Mouse (Mus musculus): ENCODE measurements around the gene Tns2.

The Tns2 gene

DNA sequence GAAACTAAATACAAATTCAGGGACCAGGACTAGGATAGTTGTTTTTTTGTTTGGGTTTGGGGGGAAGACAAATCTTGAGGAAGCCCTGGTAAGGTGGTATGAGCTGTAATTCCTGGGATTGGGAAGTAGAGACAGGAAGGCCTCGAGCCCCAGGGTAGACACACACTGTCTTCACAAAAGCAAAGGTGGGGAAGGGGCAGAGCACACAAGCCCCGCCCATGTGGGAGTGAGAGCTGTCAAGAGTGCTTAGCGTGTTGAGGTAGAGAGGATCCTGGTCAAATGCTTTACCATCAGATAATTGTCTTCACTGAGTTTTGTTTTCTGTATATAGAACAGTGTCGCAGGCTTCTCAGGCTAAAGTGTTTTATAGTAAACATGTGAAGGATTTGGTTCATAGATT lies 17.2 kb upstream of the Tns2 start:
- in situ Hi-C loops (cut with MboI; ENCODE audit: low pct_unique_long_range_greater_than_20kb in 1 of 2, low sequenced_read_pairs in 2 of 2, unreplicated experiment in 1 of 2) = loop anchor here (10.0 to 25.0 kb wide), 3 partner anchors 232 to 422 kb away; partner anchors contain the start of gene Gm10337 (in 1 of the 2)

- in situ Hi-C loops (cut with MboI; ENCODE audit: low pct_unique_long_range_greater_than_20kb in 1 of 2, low sequenced_read_pairs in 2 of 2, unreplicated experiment in 1 of 2) = loop anchor here (10.0 to 25.0 kb wide), 3 partner anchors 225 to 415 kb away; partner anchors contain the start of gene Gm10337 (in 1 of the 2)
These were observed 10.2 kb upstream of the Tns2 start for GRCm38 (mm10) chr15:102089914-102090585.

DNA sequence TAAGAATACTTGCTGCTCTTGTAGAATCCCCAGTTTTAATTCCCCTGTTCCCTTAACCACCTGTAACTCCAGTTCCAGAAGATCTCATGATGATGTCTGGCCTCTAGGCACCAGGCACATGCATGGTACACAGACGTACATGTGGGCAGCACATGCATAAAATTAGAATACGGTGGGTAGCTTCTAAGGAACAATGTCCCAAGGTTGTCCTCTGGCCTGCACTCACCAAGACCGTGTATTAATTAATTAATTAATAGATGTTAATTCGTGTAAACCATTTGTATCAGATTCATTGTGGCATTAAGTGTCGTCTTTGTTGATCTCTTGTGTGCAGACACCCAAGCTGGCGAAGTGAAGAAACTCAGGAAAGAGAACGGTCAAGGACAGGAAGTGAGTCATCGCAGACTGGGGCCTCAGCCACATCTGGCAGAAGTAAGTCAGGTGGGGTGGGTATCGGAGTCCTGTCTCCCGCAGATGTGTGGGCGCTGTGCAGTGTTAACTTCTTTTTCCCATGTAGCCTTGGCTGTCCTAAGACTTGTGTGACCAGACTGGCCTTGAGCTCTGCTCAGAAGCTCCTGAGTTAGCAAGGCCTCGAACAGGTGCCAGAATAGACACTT lies 9.0 kb upstream of the Tns2 start:
- in situ Hi-C loops (cut with MboI; ENCODE audit: low pct_unique_long_range_greater_than_20kb in 1 of 2, low sequenced_read_pairs in 2 of 2, unreplicated experiment in 1 of 2) = loop anchor here in 1 of 2 experiments (25.0 kb wide), 1 partner anchor 396 kb away; no protein-coding TSS in a partner anchor

DNA sequence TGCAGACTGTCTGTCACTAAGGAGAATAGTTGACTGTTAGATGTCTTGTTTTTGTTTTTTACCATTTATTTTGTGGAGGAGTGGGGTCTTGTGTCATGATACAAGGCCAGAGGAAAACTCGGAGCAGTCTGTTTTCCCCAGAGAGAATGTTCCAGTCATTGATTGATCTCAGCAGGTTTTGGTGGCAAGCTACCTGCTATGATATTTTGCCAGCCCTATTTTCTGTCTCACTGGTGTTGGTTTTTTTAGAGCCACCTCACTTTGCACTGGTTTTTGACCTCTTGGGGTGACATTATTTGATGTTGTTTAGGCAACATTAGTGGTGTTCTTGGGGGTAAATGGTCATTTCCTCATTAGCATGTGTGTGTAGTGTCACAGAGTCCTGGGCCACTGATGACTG lies 8.5 kb upstream of the Tns2 start:
- in situ Hi-C loops (cut with MboI; ENCODE audit: low pct_unique_long_range_greater_than_20kb in 1 of 2, low sequenced_read_pairs in 2 of 2, unreplicated experiment in 1 of 2) = loop anchor here in 1 of 2 experiments (25.0 kb wide), 1 partner anchor 396 kb away; no protein-coding TSS in a partner anchor

- in situ Hi-C loops (cut with MboI; ENCODE audit: low pct_unique_long_range_greater_than_20kb in 1 of 2, low sequenced_read_pairs in 2 of 2, unreplicated experiment in 1 of 2) = loop anchor here in 1 of 2 experiments (25.0 kb wide), 1 partner anchor 395 kb away; no protein-coding TSS in a partner anchor
These were observed 8.0 kb upstream of the Tns2 start for GRCm38 (mm10) chr15:102092222-102092621.

DNA sequence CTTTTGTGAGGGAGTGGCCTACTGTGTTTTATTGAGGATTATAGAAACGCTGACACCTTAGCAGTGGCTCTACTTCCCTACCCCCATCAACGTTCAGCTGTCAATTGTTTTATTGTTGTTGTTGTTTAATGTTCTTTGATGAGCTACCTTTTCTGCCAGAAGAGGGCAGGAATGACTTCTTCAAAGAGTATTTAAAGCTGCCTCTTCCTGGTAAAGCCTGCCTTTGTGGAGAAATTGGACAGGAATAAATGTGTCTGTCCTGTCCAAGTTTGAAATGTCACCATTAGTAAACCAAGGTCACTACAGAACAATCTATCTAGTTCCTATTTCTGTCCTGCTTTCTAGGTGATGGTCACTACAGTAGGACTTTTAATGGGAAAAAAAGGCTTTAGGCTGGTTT lies 6.1 kb upstream of the Tns2 start:
- in situ Hi-C loops (cut with MboI; ENCODE audit: low pct_unique_long_range_greater_than_20kb in 1 of 2, low sequenced_read_pairs in 2 of 2, unreplicated experiment in 1 of 2) = loop anchor here in 1 of 2 experiments (25.0 kb wide), 1 partner anchor 393 kb away; no protein-coding TSS in a partner anchor

GRCm38 (mm10) chr15:102094988-102095387 lies 5.2 kb upstream of the Tns2 start:
- in situ Hi-C loops (cut with MboI; ENCODE audit: low pct_unique_long_range_greater_than_20kb in 1 of 2, low sequenced_read_pairs in 2 of 2, unreplicated experiment in 1 of 2) = loop anchor here in 1 of 2 experiments (25.0 kb wide), 1 partner anchor 392 kb away; no protein-coding TSS in a partner anchor

- in situ Hi-C loops (cut with MboI; ENCODE audit: low pct_unique_long_range_greater_than_20kb in 1 of 2, low sequenced_read_pairs in 2 of 2, unreplicated experiment in 1 of 2) = loop anchor here in 1 of 2 experiments (25.0 kb wide), 1 partner anchor 390 kb away; no protein-coding TSS in a partner anchor
These were observed 2.9 kb upstream of the Tns2 start for GRCm38 (mm10) chr15:102097147-102097915.

- in situ Hi-C loops (cut with MboI; ENCODE audit: low pct_unique_long_range_greater_than_20kb in 1 of 2, low sequenced_read_pairs in 2 of 2, unreplicated experiment in 1 of 2) = loop anchor here in 1 of 2 experiments (25.0 kb wide), 1 partner anchor 389 kb away; no protein-coding TSS in a partner anchor
These were observed 2.1 kb upstream of the Tns2 start for GRCm38 (mm10) chr15:102097991-102098555.

GRCm38 (mm10) chr15:102099260-102099659 lies 953 bp upstream of the Tns2 start:
- in situ Hi-C loops (cut with MboI; ENCODE audit: low pct_unique_long_range_greater_than_20kb in 1 of 2, low sequenced_read_pairs in 2 of 2, unreplicated experiment in 1 of 2) = loop anchor here in 1 of 2 experiments (25.0 kb wide), 1 partner anchor 388 kb away; no protein-coding TSS in a partner anchor

DNA sequence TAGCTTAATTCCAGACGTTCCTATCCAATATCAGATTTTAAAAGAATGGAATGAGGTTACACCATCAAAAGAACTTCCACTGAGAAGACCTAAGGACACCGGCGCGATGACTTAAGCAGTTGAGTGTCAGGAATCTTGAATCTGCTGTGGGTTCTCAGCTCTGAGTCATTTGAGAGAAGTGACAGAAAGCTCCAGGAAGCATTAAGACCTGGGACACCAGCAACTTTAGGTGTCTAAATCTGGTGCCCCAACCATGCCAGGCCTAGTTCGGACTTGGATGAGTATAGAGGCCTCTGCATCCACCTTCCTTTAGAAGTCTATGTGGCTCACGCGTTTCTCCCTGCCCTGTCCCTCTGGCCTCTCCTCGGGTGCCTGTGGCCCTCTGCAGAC lies 447 bp upstream of the Tns2 start:
- in situ Hi-C loops (cut with MboI; ENCODE audit: low pct_unique_long_range_greater_than_20kb in 1 of 2, low sequenced_read_pairs in 2 of 2, unreplicated experiment in 1 of 2) = loop anchor here in 1 of 2 experiments (25.0 kb wide), 1 partner anchor 388 kb away; no protein-coding TSS in a partner anchor

DNA sequence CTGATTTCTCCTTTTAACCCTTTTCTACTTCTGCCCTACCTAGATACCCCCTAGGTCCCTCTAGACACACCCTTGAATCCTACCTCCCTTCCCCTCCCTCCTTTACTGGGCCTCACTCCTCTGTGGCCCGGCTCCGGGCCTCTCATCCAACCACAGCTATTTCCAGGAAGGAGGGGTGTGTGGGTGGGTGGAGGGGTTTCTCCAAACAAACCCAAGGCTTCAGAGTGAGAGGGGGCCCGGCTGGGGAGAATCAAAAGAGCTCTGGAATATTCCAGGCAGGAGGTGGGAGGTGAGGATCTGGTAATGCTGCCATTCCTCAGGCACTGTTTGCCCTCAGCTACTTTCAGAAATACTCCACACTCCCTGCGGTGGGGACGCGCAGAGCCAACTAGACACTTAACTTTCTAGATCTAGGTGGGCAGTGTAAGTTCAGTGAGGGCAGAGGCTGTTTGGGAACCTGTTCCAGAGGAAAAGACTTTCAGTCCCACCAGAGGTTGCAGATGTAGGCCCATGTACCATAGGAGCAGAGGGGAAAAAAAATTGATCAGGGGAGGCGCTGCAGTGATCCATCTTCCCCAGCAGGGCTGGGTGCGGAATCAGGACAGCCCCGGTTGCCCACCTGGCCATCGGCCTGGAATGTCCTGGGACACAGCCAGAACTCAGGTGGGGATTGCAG lies 921 bp downstream of the Tns2 start:
- in situ Hi-C loops (cut with MboI; ENCODE audit: low pct_unique_long_range_greater_than_20kb in 1 of 2, low sequenced_read_pairs in 2 of 2, unreplicated experiment in 1 of 2) = no loop called here

- in situ Hi-C loops (cut with MboI; ENCODE audit: low pct_unique_long_range_greater_than_20kb in 1 of 2, low sequenced_read_pairs in 2 of 2, unreplicated experiment in 1 of 2) = no loop called here
These were observed 1.7 kb downstream of the Tns2 start for GRCm38 (mm10) chr15:102101672-102102541.

GRCm38 (mm10) chr15:102102548-102103121 lies 2.4 kb downstream of the Tns2 start:
- in situ Hi-C loops (cut with MboI; ENCODE audit: low pct_unique_long_range_greater_than_20kb in 1 of 2, low sequenced_read_pairs in 2 of 2, unreplicated experiment in 1 of 2) = no loop called here

DNA sequence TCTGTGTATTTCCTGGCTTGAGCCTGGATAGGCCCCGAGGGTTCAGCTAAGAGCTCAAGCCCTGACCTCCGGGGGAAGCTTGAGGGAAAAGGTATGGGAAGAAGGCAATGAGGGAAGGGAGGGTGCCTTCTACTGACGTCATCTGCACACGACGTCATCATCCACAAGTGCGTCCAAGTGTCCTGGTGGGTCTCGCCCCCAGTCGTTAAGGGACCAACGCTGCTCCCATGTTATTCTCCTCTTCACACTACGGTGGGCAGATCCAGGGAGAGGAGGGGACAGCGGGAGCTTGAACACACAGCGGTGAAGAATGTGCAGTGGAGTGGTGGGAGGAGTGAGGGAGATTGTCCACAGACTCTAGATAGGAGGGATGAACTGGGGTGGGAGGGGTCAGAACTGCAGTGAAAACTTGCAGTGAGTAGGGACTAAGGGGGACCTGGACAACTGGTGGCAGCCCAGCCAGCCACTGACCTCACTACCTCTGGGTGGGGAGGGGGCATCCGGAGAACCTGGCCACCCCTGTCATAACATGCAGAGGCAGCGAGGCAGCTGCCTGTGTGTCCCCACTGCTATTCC lies 3.2 kb downstream of the Tns2 start:
- in situ Hi-C loops (cut with MboI; ENCODE audit: low pct_unique_long_range_greater_than_20kb in 1 of 2, low sequenced_read_pairs in 2 of 2, unreplicated experiment in 1 of 2) = no loop called here

GRCm38 (mm10) chr15:102103947-102104555 lies 3.8 kb downstream of the Tns2 start:
- in situ Hi-C loops (cut with MboI; ENCODE audit: low pct_unique_long_range_greater_than_20kb in 1 of 2, low sequenced_read_pairs in 2 of 2, unreplicated experiment in 1 of 2) = no loop called here
